Mouse (Mus musculus): ENCODE results near the gene Ttc28. TPM values are rescaled to one million over a fixed set of nuclear protein-coding genes. Genes with fewer than 3 reads are reported as not detected.

The Ttc28 gene
- total and polyA plus RNA-seq, 3 experiments: 17.0 to 21.1 (median 17.2) TPM

Small RNAs within 50 kb of the gene (microRNA-seq; reads per million reads assigned to microRNA genes)
- 7.2 to 8.3 reads per million in 2 experiments for gene Mir701

Other genes with a start within 250 kb of the Ttc28 start
- gene Noc4l, start 226.4 kb upstream of the Ttc28 start, total RNA-seq (2021): 10 to 100 TPM; 19.3 to 19.7 TPM
- 54.4 and 68.1 TPM in 2 replicates for gene Noc4l, start 226.4 kb upstream of the Ttc28 start, polyA plus RNA-seq (2012; rRNA removed)
- 10 to 100 TPM; 12.4 to 18.8 TPM for gene Ddx51, start 226.4 kb upstream of the Ttc28 start, total RNA-seq (2021)
- gene Ddx51, start 226.4 kb upstream of the Ttc28 start, polyA plus RNA-seq (2012; rRNA removed): 20.0 and 24.6 TPM in 2 replicates
- 10 to 100 TPM; 69.1 to 90.6 TPM for gene Ep400, start 109.1 kb upstream of the Ttc28 start, total RNA-seq (2021)
- gene Ep400, start 109.1 kb upstream of the Ttc28 start, polyA plus RNA-seq (2012; rRNA removed): 68.3 and 74.6 TPM in 2 replicates
- gene Pus1, start 99.1 kb upstream of the Ttc28 start, total RNA-seq (2021): 10 to 100 TPM; 37.0 to 54.3 TPM
- 23.1 and 29.4 TPM in 2 replicates for gene Pus1, start 99.1 kb upstream of the Ttc28 start, polyA plus RNA-seq (2012; rRNA removed)
- 10 to 100 TPM; 38.1 to 49.7 TPM for gene Ulk1, start 69.7 kb upstream of the Ttc28 start, total RNA-seq (2021)
- gene Ulk1, start 69.7 kb upstream of the Ttc28 start, polyA plus RNA-seq (2012; rRNA removed): 71.4 and 95.4 TPM in 2 replicates
- gene Hscb, start 40.0 kb upstream of the Ttc28 start, total RNA-seq (2021): 10 to 100 TPM; 14.4 to 17.3 TPM
- 9.9 and 10.8 TPM in 2 replicates for gene Hscb, start 40.0 kb upstream of the Ttc28 start, polyA plus RNA-seq (2012; rRNA removed)
- gene Chek2, start 39.8 kb upstream of the Ttc28 start, total RNA-seq (2021): 1 to 10 TPM; 3.4 to 3.6 TPM
- gene Chek2, start 39.8 kb upstream of the Ttc28 start, polyA plus RNA-seq (2012; rRNA removed): 2.6 and 3.7 TPM in 2 replicates